Mouse (Mus musculus): Measurements from ENCODE around the gene Rab11a. TPM values are rescaled to one million over a fixed set of nuclear protein-coding genes. Genes with fewer than 3 reads are reported as not detected.

The Rab11a gene
- polyA plus RNA-seq, 1 experiment from 2014 or later = 254 TPM

DNA sequence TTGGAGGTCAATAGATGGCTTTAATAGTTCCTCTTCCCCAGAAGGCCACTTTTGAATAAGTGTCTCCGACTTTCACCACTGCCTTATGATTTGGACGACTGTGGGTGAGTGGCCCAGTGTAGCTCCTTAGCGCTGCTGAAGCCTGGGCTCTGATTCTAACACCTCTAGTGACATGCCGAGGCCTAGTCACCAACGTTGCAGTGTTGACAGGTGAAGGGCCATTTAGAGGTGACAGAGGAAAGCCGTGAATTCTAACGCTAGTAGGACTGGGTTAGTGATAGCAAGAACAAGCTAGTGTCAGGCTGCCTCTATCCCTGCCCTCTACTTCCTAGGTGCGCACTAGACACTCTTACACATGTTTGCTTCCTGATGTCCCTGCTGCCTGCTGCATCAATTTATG, 35.7 kb upstream of the Rab11a start:
- Histone ChIP-seq H3K9me3 (replicated peaks) (no peaks in the 10 kb centered on the region), H3K4me1 (replicated peaks) (peaks cover 13% of the 10 kb centered on the region), H3K27me3 (no peaks in the 10 kb centered on the region), H3K4me2 (no peak overlapping the region), H3K4me3 (replicated peaks) (no peak overlapping the region), H3K27ac (no peak overlapping the region), H3K9ac (no peak overlapping the region), H3K36me3 (no peaks in the 10 kb centered on the region)
- DNase-seq (no peak), ATAC-seq (ENCODE audit: low read depth) (no peak)
- 72% methylated on average over 8 of the region's 8 CpGs for WGBS (ENCODE audit: insufficient replicate concordance)

DNA sequence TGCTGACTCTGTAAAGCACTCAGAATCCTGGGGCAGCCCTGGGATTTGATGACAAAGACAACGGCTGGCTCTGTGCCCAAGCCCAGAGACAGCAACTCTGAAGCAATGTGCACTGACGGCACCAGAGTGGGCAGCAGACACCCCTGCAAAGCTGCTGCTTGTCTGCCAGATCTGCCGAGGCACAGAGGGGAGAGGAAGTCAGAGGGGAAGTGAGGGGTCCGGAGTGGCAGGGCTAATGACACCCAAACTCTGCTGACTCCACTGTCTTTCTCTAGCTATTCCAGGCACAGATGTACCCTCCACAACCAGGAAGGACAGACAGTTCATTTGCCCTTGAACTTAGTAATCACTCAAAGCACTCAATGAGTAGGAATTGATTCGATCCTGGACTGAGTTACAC, 33.7 kb upstream of the Rab11a start:
- H3K27me3 ChIP-seq = no peaks in the 10 kb centered on the region
- no peaks in the 10 kb centered on the region for H3K9me3 ChIP-seq (replicated peaks)
- no peak overlapping the region for H3K4me3 ChIP-seq (replicated peaks)
- WGBS (ENCODE audit: insufficient replicate concordance) = 17% methylated on average over 5 of the region's 5 CpGs
- peak; percentile 44; the same call in 1 of the 2 replicates for ATAC-seq (ENCODE audit: low read depth)
- no peak overlapping the region for H3K4me2 ChIP-seq
- H3K9ac ChIP-seq = no peak overlapping the region
- H3K4me1 ChIP-seq (replicated peaks) = peaks cover 13% of the 10 kb centered on the region
- peak overlapping the region; percentile 41; the same call in 1 of the 2 replicates for H3K27ac ChIP-seq
- DNase-seq = no peak
- H3K36me3 ChIP-seq = no peaks in the 10 kb centered on the region

DNA sequence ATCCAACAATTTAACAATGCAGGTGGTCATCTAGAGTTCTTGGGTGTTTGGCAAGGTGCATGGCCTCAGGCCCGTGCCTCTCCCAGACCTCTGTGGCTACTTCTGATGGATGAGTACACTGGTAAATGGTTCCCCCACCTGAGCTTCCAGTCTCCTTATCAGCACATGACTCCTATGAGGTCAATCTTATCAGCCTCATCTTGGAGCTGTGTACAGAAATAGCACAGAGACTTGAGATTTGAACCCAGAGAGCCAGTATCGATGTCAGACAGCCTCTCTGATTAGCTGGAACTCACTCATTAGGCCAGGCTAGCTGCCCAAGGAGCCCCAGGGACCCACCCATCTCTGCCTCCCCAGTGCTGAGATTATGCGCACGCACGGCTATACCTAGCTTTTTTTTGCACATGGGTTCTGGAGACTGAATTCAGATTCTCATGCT, 32.9 kb upstream of the Rab11a start:
- Histone ChIP-seq H3K27me3 (no peaks in the 10 kb centered on the region), H3K27ac (no peak overlapping the region), H3K9ac (no peak overlapping the region), H3K9me3 (replicated peaks) (no peaks in the 10 kb centered on the region), H3K4me1 (replicated peaks) (peaks cover 13% of the 10 kb centered on the region), H3K36me3 (no peaks in the 10 kb centered on the region), H3K4me2 (no peak overlapping the region), H3K4me3 (replicated peaks) (no peak overlapping the region)
- no peak for ATAC-seq (ENCODE audit: low read depth)
- WGBS (ENCODE audit: insufficient replicate concordance) = 61% methylated on average over 5 of the region's 5 CpGs
- no peak for DNase-seq

DNA sequence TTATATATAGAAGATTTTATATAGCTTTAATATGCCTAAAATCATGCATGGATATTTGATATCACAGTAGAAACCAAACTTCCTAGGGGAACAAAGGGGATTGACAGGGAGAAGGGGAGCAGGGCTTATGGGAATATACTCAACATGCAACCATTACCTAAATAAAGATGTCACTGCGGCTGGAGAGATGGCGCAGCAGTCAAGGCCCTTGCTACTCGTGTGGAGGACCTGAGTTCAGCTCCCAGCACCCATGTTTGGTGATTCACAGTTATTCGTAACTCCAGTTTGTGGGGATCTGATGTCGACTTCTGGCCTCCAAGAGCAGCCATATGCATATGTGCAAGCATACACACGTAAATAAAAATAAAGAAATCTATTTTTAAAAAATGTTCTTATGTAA, 32.4 kb upstream of the Rab11a start:
- DNase-seq (no peak), ATAC-seq (ENCODE audit: low read depth) (no peak)
- Histone ChIP-seq H3K4me1 (replicated peaks) (peaks cover 17% of the 10 kb centered on the region), H3K9ac (no peak overlapping the region), H3K4me2 (no peak overlapping the region), H3K9me3 (replicated peaks) (no peaks in the 10 kb centered on the region), H3K27ac (no peak overlapping the region), H3K4me3 (replicated peaks) (no peak overlapping the region), H3K27me3 (no peaks in the 10 kb centered on the region), H3K36me3 (no peaks in the 10 kb centered on the region)
- 83% methylated on average over 6 of the region's 6 CpGs for WGBS (ENCODE audit: insufficient replicate concordance)

DNA sequence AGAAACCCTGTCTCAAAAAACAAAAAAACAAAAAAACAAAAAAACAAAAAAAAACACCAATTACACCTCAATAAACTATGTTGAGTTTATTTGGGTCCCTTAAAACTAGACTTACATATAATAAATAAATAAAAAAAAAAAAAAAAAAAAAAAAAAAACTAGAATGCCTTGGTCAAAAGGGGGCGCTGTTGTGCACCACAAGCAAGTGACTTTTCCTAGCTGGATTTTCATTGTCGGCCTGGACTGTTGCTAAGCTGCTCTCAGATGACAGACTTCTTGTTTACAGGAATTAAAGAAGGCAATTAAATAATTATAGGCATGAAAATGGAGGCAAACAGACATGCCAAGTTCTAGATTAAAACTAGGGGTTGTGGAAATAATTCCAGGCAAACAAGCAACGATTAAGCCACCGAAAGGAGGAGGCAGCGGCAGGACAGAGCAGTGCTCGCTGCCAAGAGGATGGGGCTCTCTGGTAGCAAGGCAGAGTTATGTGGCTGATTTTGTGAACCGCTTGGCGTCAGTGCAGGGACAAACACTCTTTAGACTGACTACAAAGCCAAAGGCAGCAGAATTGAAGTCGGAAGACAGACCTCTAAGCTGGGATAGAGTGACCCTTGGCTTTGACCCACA, 31.6 kb upstream of the Rab11a start:
- Histone ChIP-seq H3K36me3 (no peaks in the 10 kb centered on the region), H3K9me3 (replicated peaks) (no peaks in the 10 kb centered on the region), H3K4me3 (replicated peaks) (no peak overlapping the region), H3K4me1 (replicated peaks) (peaks cover 19% of the 10 kb centered on the region), H3K9ac (no peak overlapping the region), H3K27ac (no peak overlapping the region), H3K27me3 (no peaks in the 10 kb centered on the region), H3K4me2 (no peak overlapping the region)
- no peak for ATAC-seq (ENCODE audit: low read depth)
- WGBS (ENCODE audit: insufficient replicate concordance) = 62% methylated on average over 9 of the region's 9 CpGs
- DNase-seq = peak; percentile 28

DNA sequence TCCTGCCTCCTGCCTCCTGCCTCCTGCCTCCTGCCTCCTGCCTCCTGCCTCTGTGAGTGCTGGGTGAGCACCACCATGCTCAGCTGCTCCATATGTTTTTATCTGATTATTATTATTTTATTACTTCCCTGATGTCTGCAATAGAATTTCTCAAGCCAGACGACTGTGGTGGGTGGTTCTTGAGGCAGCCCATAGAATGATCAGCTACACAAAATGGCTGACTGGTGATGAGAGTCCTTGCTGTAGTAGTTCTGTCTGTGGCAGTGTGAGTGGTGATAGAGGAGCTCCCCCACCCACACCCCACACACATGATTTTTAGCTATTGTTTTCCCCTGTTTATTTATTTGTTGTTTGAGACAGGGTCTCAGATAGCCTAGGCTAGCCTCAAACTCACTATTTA, 30.2 kb upstream of the Rab11a start:
- no peak for ATAC-seq (ENCODE audit: low read depth)
- Histone ChIP-seq H3K27me3 (no peaks in the 10 kb centered on the region), H3K4me1 (replicated peaks) (peaks cover 17% of the 10 kb centered on the region), H3K9me3 (replicated peaks) (no peaks in the 10 kb centered on the region), H3K4me3 (replicated peaks) (no peak overlapping the region), H3K27ac (no peak overlapping the region), H3K9ac (no peak overlapping the region), H3K4me2 (no peak overlapping the region), H3K36me3 (no peaks in the 10 kb centered on the region)
- 34% methylated on average over 1 of the region's 1 CpGs for WGBS (ENCODE audit: insufficient replicate concordance)
- no peak for DNase-seq

DNA sequence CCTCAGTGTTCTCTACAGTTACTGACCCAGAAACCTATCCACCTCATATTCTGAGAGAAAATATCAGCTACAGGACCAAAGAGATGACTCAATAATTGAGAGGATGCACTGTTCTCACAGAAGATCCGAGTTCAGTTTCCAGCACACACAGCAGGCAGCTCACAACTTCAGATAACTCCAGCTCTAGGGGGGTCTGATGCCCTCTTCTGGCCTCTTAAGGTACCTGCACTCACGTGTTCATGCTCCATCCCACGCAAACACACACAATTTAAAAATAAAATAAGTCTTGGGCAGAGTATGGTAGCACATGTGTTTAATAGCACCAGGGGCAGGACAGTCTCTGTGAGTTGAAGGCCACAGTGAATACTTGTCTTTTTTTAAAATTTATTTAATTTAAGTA, 28.6 kb upstream of the Rab11a start:
- WGBS (ENCODE audit: insufficient replicate concordance) = 73% methylated on average over 3 of the region's 3 CpGs
- Histone ChIP-seq H3K36me3 (no peaks in the 10 kb centered on the region), H3K4me2 (no peak overlapping the region), H3K27ac (no peak overlapping the region), H3K9me3 (replicated peaks) (no peaks in the 10 kb centered on the region), H3K9ac (no peak overlapping the region), H3K27me3 (no peaks in the 10 kb centered on the region), H3K4me3 (replicated peaks) (no peak overlapping the region), H3K4me1 (replicated peaks) (peaks cover 14% of the 10 kb centered on the region)
- DNase-seq = no peak
- ATAC-seq (ENCODE audit: low read depth) = no peak

DNA sequence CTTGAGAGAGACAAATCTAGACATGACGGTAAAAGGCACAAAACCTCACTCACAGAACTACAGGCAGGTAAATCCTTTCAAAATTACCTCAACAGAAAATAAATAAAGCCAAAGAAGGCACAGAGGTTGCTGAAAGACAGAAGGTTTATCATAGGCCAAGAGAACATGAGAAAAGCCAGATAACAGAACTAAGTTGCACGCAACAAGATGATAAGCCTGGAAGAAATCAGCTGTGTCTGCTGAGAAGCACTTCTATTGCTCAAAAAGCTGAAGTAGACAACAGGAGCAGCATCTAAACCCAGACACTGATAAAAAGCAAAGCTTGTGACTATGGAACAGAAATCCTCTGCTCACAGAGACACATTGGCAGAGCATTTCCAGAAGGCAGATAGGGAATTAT, 27.3 kb upstream of the Rab11a start:
- ATAC-seq (ENCODE audit: low read depth) (no peak), DNase-seq (no peak)
- Histone ChIP-seq H3K36me3 (no peaks in the 10 kb centered on the region), H3K27me3 (no peaks in the 10 kb centered on the region), H3K4me1 (replicated peaks) (peaks cover 8% of the 10 kb centered on the region), H3K9ac (no peak overlapping the region), H3K9me3 (replicated peaks) (no peaks in the 10 kb centered on the region), H3K4me2 (no peak overlapping the region), H3K4me3 (replicated peaks) (no peak overlapping the region), H3K27ac (no peak overlapping the region)
- WGBS (ENCODE audit: insufficient replicate concordance) = 40% methylated on average over 2 of the region's 2 CpGs

DNA sequence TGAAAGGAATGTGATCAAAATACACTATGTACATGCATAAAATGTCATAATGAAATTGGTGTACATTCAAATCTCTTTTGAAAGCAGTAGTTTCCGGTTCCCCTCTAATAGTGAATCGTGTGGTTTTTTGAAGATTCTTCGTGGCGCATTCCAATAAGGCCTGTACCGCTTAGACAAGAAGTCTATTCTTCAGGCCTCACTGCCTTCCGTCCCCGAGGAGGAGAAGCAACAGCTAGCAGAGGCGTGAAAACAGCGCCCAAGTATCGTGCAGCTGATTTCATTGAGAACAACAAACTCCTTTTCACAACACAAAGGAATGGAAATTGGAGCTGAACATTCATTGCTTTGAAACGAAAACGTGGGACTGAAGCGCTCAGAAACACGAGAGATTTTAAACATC, 20.5 kb upstream of the Rab11a start:
- Histone ChIP-seq H3K9me3 (replicated peaks) (no peaks in the 10 kb centered on the region), H3K27ac (no peak overlapping the region), H3K4me2 (no peak overlapping the region), H3K36me3 (no peaks in the 10 kb centered on the region), H3K27me3 (no peaks in the 10 kb centered on the region), H3K4me3 (replicated peaks) (no peak overlapping the region), H3K4me1 (replicated peaks) (no peaks in the 10 kb centered on the region), H3K9ac (no peak overlapping the region)
- DNase-seq (no peak), ATAC-seq (ENCODE audit: low read depth) (no peak)
- 75% methylated on average over 14 of the region's 14 CpGs for WGBS (ENCODE audit: insufficient replicate concordance)

DNA sequence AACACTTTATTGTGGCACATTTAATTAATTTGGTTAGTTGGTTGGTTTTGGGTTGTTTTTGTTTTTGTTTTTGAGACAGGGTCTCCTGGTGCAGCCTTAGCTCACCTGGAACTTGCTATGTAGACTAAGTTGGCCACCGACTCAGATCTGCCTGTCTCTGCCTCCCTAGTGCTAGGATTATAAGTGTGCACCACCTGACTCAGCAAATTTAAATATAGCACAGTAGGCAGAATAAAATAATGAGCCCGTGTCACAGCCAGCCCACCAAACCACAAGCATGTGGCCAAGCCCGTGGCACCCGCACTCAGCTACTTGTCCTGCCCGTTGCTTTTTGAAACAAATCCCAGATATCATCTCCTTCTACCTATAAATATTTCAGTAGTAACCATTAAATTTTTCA, 15.0 kb upstream of the Rab11a start:
- H3K9me3 ChIP-seq (replicated peaks) = no peaks in the 10 kb centered on the region
- no peak overlapping the region for H3K4me2 ChIP-seq
- H3K27me3 ChIP-seq = no peaks in the 10 kb centered on the region
- H3K4me3 ChIP-seq (replicated peaks) = no peak overlapping the region
- no peak overlapping the region for H3K27ac ChIP-seq
- H3K4me1 ChIP-seq (replicated peaks) = no peaks in the 10 kb centered on the region
- H3K36me3 ChIP-seq = no peaks in the 10 kb centered on the region
- ATAC-seq (ENCODE audit: low read depth) = no peak
- 40% methylated on average over 5 of the region's 5 CpGs for WGBS (ENCODE audit: insufficient replicate concordance)
- H3K9ac ChIP-seq = no peak overlapping the region
- DNase-seq = no peak

DNA sequence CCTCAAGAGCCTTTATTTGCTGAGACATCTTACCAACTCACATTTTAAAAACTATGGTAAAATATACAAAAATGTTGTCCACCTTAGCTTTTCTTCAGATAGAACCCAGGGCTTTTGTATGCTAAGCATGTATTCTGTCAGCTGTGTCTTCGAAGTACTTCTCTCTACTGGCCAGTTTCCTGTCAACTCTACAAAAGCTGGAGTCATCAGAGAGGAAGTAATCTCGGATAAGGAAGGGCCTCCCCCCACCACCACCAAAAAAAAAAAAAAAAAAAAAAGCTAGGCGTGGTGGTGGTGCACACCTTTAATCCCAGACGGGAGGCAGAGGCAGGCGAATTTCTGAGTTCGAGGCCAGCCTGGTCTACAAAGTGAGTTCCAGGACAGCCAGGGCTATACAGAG, 11.8 kb upstream of the Rab11a start:
- no peaks in the 10 kb centered on the region for H3K9me3 ChIP-seq (replicated peaks)
- 35% methylated on average over 6 of the region's 6 CpGs for WGBS (ENCODE audit: insufficient replicate concordance)
- no peak overlapping the region for H3K4me3 ChIP-seq (replicated peaks)
- 0 out of 2 replicates have a peak, but pooled peaks cover 3% of the 10 kb centered on the region for H3K4me1 ChIP-seq (replicated peaks)
- DNase-seq (no peak), ATAC-seq (ENCODE audit: low read depth) (no peak)
- no peak overlapping the region for H3K9ac ChIP-seq
- no peaks in the 10 kb centered on the region for H3K27me3 ChIP-seq
- no peak overlapping the region for H3K27ac ChIP-seq
- no peaks in the 10 kb centered on the region for H3K36me3 ChIP-seq
- H3K4me2 ChIP-seq = no peak overlapping the region

DNA sequence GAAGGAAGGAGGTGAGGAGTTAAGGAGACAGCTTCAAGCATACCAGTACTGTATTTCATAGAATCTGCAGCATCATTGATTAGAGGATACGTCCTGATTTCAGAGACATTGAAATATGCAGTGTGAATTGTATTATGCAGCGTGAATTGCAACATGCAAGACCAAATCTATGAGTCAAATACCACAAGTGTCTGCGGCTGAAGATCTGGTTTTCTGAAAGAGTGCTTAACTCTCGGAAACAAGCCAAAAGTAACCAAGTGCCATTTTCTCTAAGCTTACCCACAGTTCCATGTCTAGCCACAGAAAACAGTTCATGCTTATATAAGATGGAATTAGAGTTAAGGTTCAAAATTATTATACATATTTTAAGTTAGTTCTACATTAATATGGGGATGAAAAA, 10.2 kb upstream of the Rab11a start:
- WGBS (ENCODE audit: insufficient replicate concordance) = 65% methylated on average over 4 of the region's 4 CpGs
- ATAC-seq (ENCODE audit: low read depth) (no peak), DNase-seq (no peak)
- Histone ChIP-seq H3K4me1 (replicated peaks) (0 out of 2 replicates have a peak, but pooled peaks cover 3% of the 10 kb centered on the region), H3K27ac (no peak overlapping the region), H3K4me2 (no peak overlapping the region), H3K27me3 (no peaks in the 10 kb centered on the region), H3K9ac (no peak overlapping the region), H3K9me3 (replicated peaks) (no peaks in the 10 kb centered on the region), H3K4me3 (replicated peaks) (no peak overlapping the region), H3K36me3 (no peaks in the 10 kb centered on the region)
